Mouse (Mus musculus) lung, postnatal 0 days (tissue): ENCODE results near the gene Stk17b.
"Not testable (repeated sequence)": the region's sequence is repeated elsewhere in the genome, so short reads cannot be mapped to it uniquely, and the experiment has no call there.

Experiments used
- CTCF ChIP-seq: IDR thresholded peaks from 2 replicates; pipeline ENCODE4 v1.5.1; 2016; ENCODE audit warnings: antibody characterized with exemption, mild to moderate bottlenecking
- EP300 ChIP-seq: IDR thresholded peaks from 2 replicates; pipeline ENCODE4 v1.6.1; 2016; ENCODE audit warnings: antibody characterized with exemption, mild to moderate bottlenecking, control low read depth

- not testable (repeated sequence) for TF ChIP-seq CTCF, EP300
Observed at GRCm38 (mm10) chr1:53749881-53750385, 35.1 kb downstream of the Stk17b start.
